Mouse (Mus musculus) forebrain, embryonic 14.5 days (tissue): ENCODE measurements around the gene Ccne1. TPM values are rescaled to one million over a fixed set of nuclear protein-coding genes. Genes with fewer than 3 reads are reported as not detected.

Source experiments
- ATAC-seq: fragments of 200-750 bp; cut with Nextera tagmentation; 2 replicates; pipeline ENCODE4 v1.8.0; 2017; ENCODE audit warnings: mild to moderate bottlenecking, moderate library complexity
- DNase-seq: peaks from one replicate; pipeline ENCODE4 v3.0.0-alpha.2; 2015; ENCODE audit warnings: low spot score
- H3K27ac ChIP-seq: fragments of 300-500 bp; sonication (generic); 2 replicates; pipeline ENCODE4 v1.5.1; 2014; ENCODE audit warnings: low read depth, mild to moderate bottlenecking, control low read depth, low read length, moderate library complexity
- H3K27me3 ChIP-seq: fragments of 300-500 bp; sonication (generic); replicated peaks from 2 replicates; pipeline ENCODE4 v1.6.1; 2014; ENCODE audit warnings: low read length, control low read depth, mixed read lengths; ENCODE audit not compliant: control insufficient read depth, insufficient read depth
- H3K36me3 ChIP-seq: fragments of 300-500 bp; sonication (generic); 2 replicates; pipeline ENCODE4 v1.6.1; 2014; ENCODE audit warnings: low read length, control low read depth; ENCODE audit not compliant: control insufficient read depth, insufficient read depth
- H3K4me1 ChIP-seq: fragments of 300-500 bp; sonication (generic); 2 replicates; pipeline ENCODE4 v1.6.1; 2014; ENCODE audit warnings: antibody characterized with exemption, low read length, control low read depth; ENCODE audit not compliant: control insufficient read depth, insufficient read depth
- H3K4me2 ChIP-seq: fragments of 300-500 bp; sonication (generic); 2 replicates; pipeline ENCODE4 v1.6.1; 2014; ENCODE audit warnings: mild to moderate bottlenecking, control low read depth, low read length
- H3K4me3 ChIP-seq: fragments of 300-500 bp; sonication (generic); 2 replicates; pipeline ENCODE4 v1.5.1; 2014; ENCODE audit warnings: low read depth, low read length, control low read depth
- H3K9ac ChIP-seq: fragments of 300-500 bp; sonication (generic); 2 replicates; pipeline ENCODE4 v1.6.1; 2014; ENCODE audit warnings: mild to moderate bottlenecking, low read length, control low read depth, moderate library complexity
- H3K9me3 ChIP-seq: fragments of 300-500 bp; sonication (generic); replicated peaks from 2 replicates; pipeline ENCODE4 v1.6.1; 2016; ENCODE audit warnings: low read length, control low read depth, mixed read lengths; ENCODE audit not compliant: control insufficient read depth
- WGBS: fragments of 180-500 bp; shearing (Covaris S2); extraction: QIAGEN DNeasy Blood & Tissue Kit; methylation state at CpG from one replicate; pipeline ENCODE4 v1.1.7; 2014; 5-methylcytosine and 5-hydroxymethylcytosine counted together
- polyA plus RNA-seq: library from polyadenylated mRNA; unstranded; fragments of >200 nt; fragmentation: Nextera tagmentation; extraction: Ambion mirVana; gene quantifications from 2 replicates; pipeline ENCODE4 v1.2.1, GENCODE M21; 2014

The Ccne1 gene
- polyA plus RNA-seq, 1 experiment from 2014 or later: 18.5 TPM

DNA sequence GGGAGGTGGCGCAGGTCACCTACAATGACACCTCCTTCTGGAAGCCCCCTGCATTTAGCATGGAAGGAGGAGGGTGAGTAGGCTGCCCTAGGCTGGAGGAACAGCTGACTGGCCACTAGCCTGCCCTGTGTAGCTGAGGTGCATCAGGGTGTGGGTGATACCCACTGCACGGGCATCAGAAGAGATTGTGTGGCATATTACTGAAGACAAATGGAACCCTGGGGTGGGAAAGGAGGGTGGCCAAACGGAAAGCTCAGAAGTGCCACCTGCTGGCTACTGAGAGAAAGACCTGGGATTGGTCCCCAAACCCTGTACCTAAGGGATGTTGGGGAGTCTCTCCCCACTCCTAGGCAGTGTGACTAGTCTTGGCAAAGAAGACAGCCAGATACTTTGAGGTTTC is 33.6 kb downstream of the Ccne1 start:
- Histone ChIP-seq H3K27ac (no peak overlapping the region), H3K27me3 (no peaks in the 10 kb centered on the region), H3K9ac (no peak overlapping the region), H3K4me3 (no peak overlapping the region), H3K4me1 (peaks cover 13% of the 10 kb centered on the region), H3K9me3 (no peaks in the 10 kb centered on the region), H3K36me3 (no peaks in the 10 kb centered on the region), H3K4me2 (no peak overlapping the region)
- 21% methylated on average over 3 of the region's 3 CpGs for WGBS
- ATAC-seq (peak; percentile 66), DNase-seq (peak; percentile 71)

DNA sequence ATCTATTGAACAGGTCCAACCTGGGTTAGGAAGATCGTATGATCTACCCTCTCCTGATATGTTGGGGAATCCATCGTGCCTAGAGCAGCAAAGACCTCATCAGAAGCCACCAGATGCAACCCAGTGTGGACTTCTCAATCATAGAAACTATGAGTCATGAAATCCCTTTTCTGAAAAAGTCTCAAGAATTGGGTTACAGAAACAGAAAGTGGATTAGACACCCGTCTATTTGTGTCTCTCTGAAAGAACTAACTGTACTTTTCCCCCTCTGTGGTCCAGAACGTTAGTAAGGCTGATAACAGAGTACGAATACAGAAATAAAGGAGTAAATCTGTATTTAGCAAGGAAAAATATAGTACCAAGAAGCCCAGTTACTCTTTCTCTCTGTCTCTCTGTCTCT is 36.3 kb downstream of the Ccne1 start:
- Histone ChIP-seq H3K27me3 (no peaks in the 10 kb centered on the region), H3K9ac (no peak overlapping the region), H3K4me1 (peaks cover 13% of the 10 kb centered on the region), H3K4me2 (no peak overlapping the region), H3K36me3 (no peaks in the 10 kb centered on the region), H3K9me3 (no peaks in the 10 kb centered on the region), H3K27ac (no peak overlapping the region), H3K4me3 (no peak overlapping the region)
- WGBS: 85% methylated on average over 5 of the region's 5 CpGs
- DNase-seq: no peak
- ATAC-seq: no peak

DNA sequence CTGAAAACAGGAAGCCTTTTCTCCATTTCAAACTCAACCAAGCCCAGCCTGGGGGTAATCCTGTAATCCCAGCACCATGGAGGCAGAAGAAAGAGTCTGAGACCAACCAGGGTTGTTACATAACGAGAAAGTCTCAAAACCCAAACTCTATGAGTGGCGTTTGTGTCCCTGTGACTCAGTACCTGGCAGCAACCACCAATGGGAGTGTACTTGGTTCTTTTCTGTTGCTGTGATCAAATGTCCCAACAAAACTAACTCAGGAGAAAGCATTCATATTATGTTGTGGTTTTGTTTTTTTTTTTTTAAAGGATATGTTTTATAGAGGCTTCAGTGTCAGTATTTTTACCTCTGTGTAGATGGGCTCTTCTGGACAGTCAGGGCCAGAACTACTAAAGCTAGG is 36.7 kb downstream of the Ccne1 start:
- ATAC-seq: no peak

DNA sequence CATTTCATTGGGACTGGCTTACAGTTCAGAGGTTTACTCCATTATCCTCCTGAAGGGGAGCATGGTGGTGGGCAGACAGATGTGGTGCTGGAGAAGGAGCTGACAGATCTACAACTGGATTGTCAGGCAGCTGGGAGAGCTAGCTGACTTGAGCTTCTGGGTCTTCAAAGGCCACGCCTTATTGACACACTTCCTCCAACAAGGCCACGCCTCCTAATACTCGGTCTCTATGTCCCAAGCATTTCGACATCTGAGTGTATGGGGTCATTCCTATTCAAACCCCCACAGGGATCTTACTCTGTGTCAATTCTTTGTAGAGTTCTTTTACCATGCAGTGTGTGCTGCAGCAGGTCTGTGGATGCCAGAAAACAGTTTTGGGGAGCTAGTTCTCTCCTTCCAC is 42.9 kb downstream of the Ccne1 start:
- Histone ChIP-seq H3K9ac (no peak overlapping the region), H3K4me1 (no peaks in the 10 kb centered on the region), H3K27ac (no peak overlapping the region), H3K4me2 (no peak overlapping the region), H3K27me3 (no peaks in the 10 kb centered on the region), H3K4me3 (no peak overlapping the region), H3K36me3 (no peaks in the 10 kb centered on the region), H3K9me3 (no peaks in the 10 kb centered on the region)
- WGBS: 60% methylated on average over 4 of the region's 4 CpGs
- ATAC-seq: no peak
- DNase-seq: no peak

More for the DNA sequence above, 36.7 kb downstream of the Ccne1 start:
- Histone ChIP-seq H3K4me3 (no peak overlapping the region), H3K9me3 (no peaks in the 10 kb centered on the region), H3K9ac (no peak overlapping the region), H3K36me3 (no peaks in the 10 kb centered on the region), H3K27me3 (no peaks in the 10 kb centered on the region), H3K4me1 (peaks cover 13% of the 10 kb centered on the region), H3K27ac (no peak overlapping the region), H3K4me2 (no peak overlapping the region)
- DNase-seq: no peak
- 33% methylated on average over 2 of the region's 2 CpGs for WGBS

DNA sequence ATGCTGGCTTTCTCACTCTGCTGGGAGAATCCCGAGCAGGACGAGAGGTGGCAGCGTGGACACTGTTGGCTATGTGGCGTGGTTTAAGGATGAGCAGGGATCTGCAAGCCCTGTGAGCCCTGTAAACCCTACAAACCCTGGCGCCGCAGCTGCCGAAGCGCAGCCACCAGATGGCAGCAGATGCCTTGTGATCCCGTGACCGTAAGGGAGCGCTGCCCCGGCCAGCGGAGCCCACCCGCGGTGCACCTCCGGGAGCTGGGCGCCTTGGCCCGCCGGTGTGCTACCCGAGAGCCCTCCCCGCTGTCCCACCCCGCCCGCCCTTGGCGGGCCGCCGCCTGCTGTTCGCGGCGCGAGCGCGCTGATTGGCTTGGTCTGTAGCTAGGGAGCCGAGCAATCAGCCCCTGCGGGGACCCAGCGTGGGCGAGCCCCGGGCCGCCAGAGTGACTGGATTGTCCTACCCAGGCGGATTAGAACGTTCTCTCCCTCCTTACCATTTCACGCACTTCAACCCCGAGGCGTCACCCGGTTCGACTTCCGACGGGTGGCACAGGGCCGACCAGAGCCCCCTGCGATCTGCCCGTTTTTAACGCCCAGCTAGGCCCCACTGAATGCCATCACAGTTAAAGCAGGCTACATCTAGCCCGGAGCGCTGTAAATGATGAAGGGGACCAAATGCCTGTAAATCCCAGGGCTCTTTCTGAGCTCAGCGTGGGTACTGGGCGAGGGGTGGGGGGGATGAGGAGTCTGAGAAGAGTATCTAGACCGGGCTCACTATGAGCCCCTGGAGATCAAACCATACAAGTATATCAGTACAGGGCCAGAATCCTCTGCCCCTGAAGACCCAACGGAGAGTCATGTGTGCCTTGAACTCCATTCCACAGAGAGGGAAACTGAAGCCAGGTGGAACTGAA is 46.0 kb downstream of the Ccne1 start:
- peak; percentile 92 for ATAC-seq
- Histone ChIP-seq H3K9me3 (no peaks in the 10 kb centered on the region), H3K27me3 (no peaks in the 10 kb centered on the region), H3K4me2 (peak overlapping the region; percentile 77), H3K27ac (peak overlapping the region; percentile 39; the same call in 1 of the 2 replicates), H3K36me3 (no peaks in the 10 kb centered on the region), H3K4me1 (no peaks in the 10 kb centered on the region), H3K4me3 (peak overlapping the region; percentile 55), H3K9ac (peak overlapping the region; percentile 70)
- 2% methylated on average over 47 of the region's 57 CpGs for WGBS
- DNase-seq: peak; percentile 92

DNA sequence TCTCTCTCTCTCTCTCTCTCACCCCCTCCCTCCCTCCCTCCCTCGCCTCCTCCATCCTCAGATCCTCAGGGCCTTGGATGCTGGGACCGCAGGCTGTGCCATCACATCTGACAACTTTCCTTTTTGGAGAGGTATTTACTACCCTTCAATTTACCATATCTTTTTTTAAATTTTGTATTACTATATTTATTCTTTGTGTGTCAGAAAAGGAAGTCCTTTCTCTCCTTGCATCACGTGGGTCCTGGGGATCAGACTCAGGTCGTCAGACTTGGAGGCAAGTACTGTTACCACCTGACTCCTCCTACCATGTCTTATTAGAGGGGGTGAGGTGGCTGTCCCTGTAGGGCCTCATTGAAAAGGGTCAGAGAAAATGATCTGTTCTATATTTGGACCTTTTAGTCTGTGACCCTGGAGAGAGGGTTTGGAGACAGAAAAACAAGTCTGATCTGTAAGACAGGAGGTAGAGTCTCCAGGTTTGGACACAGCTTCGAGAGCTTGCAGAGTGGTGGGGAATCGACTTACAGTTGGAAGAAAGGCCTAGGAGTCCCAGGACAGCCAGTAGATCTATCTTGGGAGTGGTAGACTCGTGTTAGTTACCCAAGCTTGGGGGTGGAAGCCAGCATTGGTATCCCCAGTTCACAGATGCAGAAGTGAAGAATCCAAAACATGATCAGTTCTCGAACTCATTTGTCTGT is 47.6 kb downstream of the Ccne1 start:
- Histone ChIP-seq H3K9me3 (no peaks in the 10 kb centered on the region), H3K27ac (no peak overlapping the region), H3K4me1 (no peaks in the 10 kb centered on the region), H3K4me3 (no peak overlapping the region), H3K9ac (no peak overlapping the region), H3K36me3 (no peaks in the 10 kb centered on the region), H3K4me2 (no peak overlapping the region), H3K27me3 (no peaks in the 10 kb centered on the region)
- DNase-seq: no peak
- no peak for ATAC-seq
- WGBS: 74% methylated on average over 8 of the region's 8 CpGs

DNA sequence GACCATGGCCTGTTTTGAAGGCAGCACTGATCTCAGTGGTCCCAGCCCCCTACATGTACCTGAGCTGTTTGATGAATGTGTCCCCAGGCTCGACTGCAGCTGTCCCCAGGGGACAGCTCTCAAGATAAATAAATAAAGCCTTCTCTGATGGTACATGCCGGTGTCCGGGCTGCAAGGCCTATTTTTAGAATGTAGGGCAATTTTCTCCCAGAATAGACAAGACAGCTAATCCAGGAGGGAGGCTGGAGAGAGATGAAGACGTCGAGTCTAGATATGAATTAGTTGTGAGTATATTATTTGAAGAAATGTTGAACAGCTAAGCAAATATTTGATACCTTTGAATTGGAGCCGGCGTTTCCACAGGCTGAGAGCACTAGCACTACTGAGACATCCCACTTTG is 48.2 kb downstream of the Ccne1 start:
- ATAC-seq (no peak), DNase-seq (no peak)
- no peaks in the 10 kb centered on the region for H3K27me3 ChIP-seq
- H3K27ac ChIP-seq: no peak overlapping the region
- no peaks in the 10 kb centered on the region for H3K9me3 ChIP-seq
- H3K9ac ChIP-seq: no peak overlapping the region
- 75% methylated on average over 7 of the region's 7 CpGs for WGBS
- H3K4me2 ChIP-seq: no peak overlapping the region
- no peak overlapping the region for H3K4me3 ChIP-seq
- H3K36me3 ChIP-seq: no peaks in the 10 kb centered on the region
- H3K4me1 ChIP-seq: no peaks in the 10 kb centered on the region

DNA sequence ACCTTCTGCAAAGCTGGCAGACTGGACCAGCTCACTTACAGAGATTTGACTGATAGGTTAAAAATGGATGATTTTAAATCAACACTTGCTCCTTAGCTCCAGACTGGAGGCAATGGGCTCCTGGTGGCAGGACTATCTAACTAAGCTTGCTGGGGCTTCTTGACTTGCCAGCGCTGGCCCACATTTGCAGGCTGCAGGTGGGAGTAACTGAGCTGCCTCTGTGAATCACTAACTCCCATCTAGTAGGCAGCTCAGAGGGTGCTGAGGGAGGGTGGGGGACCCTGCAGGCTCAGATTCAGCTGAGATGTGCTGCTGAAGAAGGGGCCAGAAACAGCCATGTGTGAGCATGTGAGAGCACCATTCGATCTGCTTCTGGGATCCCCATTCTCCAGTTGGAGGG is 51.3 kb downstream of the Ccne1 start:
- 90% methylated on average over 2 of the region's 2 CpGs for WGBS
- H3K27me3 ChIP-seq: no peaks in the 10 kb centered on the region
- ATAC-seq (no peak), DNase-seq (no peak)
- no peaks in the 10 kb centered on the region for H3K9me3 ChIP-seq
- H3K36me3 ChIP-seq: no peaks in the 10 kb centered on the region
- H3K4me2 ChIP-seq: no peak overlapping the region
- H3K9ac ChIP-seq: no peak overlapping the region
- H3K27ac ChIP-seq: no peak overlapping the region
- H3K4me1 ChIP-seq: no peaks in the 10 kb centered on the region
- H3K4me3 ChIP-seq: no peak overlapping the region

DNA sequence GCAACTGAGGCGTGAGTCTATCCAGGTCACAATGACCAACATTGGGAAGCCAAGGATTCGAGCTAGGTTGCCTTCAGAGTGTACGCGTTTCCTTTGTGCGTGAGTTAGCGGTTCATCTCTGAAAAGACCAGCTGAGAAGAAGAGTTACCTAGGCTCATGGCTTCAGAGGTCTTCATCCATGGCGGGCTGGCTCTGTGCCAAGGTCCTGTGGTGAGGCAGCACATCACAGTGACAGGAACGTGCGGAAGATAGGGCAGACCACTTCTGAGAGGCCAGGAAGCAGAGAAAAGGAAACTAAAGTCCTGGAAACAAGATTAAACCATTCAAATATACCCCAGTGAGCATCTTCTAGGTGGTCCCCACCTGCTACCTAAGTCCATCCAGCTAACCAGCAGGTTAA is 53.1 kb downstream of the Ccne1 start:
- no peak overlapping the region for H3K4me3 ChIP-seq
- DNase-seq (no peak), ATAC-seq (no peak)
- H3K9me3 ChIP-seq: no peaks in the 10 kb centered on the region
- no peaks in the 10 kb centered on the region for H3K27me3 ChIP-seq
- 88% methylated on average over 9 of the region's 9 CpGs for WGBS
- no peak overlapping the region for H3K27ac ChIP-seq
- H3K4me1 ChIP-seq: no peaks in the 10 kb centered on the region
- H3K36me3 ChIP-seq: no peaks in the 10 kb centered on the region
- H3K4me2 ChIP-seq: no peak overlapping the region
- no peak overlapping the region for H3K9ac ChIP-seq
